Mouse (Mus musculus): Measurements from ENCODE around the gene Megf11.

DNA sequence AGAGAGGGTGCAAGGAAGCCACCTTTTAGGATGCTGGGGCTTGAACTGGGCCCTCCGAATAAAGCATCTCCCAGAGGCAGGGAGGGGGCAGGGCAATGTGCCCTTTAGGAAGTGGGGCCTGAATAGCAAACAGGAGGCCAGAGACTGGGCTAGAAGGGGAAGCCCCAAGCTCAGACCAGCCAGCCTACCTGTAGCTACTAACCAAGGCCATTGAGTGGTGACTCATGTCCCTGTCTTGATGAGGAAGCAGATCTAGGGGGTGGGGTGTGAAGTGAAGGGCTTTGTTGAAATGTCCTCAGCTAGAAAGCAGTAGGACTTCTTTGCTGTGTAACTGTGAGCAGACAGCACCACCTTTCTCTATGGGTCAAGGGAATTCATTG, 302.6 kb downstream of the Megf11 start:
- no peak for TF ChIP-seq CTCF (IDR thresholded peaks at IDR 0.05; ENCODE audit: insufficient read depth, low read length)
- TF ChIP-seq POLR2A (IDR thresholded peaks at IDR 0.05; ENCODE audit: borderline replicate concordance, extremely low read depth, low read depth, low read length): no peak
